Mouse (Mus musculus) layer of hippocampus, adult 9-11 months (tissue): ENCODE results near the gene Gys2.
A peak's percentile ranks its signal among the peaks of the same experiment; 100 is the strongest.

Source experiments
- DNase-seq: peaks from one replicate; pipeline ENCODE4 v3.0.0; 2022

Gys2 gene

GRCm38 (mm10) chr6:142455314-142455996 is 17.5 kb downstream of the Gys2 start:
- DNase-seq, result peak; percentile 19

DNA sequence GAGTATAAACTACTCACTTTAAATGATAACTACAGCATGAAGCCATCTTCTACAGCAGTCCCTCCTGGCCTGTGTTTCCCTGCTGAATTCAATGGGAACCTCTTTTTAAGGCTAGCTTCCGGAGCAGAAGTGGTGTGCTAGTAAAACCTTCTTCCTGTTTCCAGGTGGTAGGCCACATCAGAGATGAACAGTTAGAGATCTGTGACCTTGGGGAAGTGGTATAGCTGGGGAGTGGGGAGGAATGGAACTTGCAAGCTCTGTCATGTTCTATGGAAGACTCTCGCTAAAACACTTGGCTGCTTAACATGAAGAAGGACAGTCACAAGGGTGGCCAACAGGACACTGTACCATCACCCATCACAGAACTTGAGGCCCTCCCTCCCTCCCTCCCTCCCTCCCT is 19.6 kb downstream of the Gys2 start:
- no peak for DNase-seq

DNA sequence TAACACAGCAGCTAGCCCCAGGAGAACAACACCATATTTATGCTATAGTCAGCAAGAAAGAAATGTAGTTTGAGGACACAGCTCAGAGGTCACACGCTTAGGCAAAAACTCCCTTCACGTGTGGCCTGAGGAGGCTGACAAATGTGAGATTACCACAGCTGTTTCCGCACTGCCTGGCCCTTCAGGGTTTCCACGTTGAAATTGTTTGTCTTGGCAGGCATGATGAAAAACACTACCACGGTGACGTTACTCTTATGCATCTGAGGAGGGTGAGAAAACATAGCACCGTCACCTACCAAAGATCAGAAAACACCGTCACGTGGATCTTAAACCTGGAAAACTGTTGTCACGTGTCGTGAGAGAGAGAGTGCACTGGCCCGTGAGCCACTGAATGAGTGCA is 21.5 kb downstream of the Gys2 start:
- DNase-seq, result no peak

DNA sequence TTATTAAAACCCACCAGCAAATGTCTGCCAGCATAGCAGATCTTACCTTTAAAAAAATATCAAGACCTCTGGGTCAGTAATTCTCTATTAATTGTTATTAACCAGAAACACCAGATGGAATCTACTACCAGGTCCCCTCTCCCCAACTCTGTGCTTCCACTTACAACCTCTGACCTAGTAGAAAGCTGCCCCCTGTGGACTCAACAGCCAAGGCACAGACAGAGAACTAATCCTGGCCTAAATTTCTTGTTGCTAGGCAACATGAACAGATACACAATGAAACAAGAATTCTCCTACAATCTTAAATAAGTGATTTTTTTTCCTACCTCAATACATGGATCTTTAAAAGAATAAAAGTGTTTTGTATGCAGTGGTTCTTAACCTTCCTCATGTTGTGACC is 43.8 kb downstream of the Gys2 start:
- DNase-seq, result no peak

DNA sequence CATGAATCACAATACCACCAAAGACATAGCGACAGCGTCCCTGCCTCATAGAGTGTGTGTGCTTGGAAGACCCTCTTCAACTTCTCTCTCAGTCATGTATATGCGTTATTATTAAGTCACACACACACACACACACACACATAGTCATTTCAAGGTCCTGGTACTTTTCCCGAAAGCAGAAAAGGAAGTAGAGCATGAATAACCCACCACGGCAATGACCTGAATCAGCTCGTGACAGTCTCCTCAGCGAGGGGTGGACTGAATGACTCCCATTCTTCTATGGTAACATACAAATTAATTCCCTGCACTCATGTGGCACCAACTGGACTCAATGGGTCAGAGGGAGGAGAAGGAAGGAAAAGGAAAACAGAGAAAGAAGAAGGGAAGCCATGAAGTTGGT is 47.9 kb downstream of the Gys2 start:
- DNase-seq, result no peak

GRCm38 (mm10) chr6:142414597-142414996 is 58.3 kb downstream of the Gys2 start:
- DNase-seq, result no peak

DNA sequence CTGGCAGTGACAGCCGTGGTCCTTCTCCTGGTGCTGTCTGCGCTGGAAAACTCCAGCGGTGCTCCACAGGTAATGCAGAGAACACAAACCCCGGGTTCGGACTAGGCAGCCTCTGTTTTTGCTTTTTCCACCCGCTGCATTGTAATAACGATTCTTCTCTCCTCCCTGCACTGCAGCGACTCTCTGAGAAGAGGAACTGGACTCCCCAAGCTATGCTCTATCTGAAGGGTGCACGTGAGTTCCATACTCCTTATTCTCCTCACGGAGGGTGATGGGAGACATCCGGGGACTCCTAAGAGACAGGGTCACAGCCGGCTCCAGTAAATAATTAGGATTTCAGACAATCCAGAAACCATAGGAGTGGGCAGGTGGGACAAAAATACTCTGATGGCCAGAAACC is 59.1 kb downstream of the Gys2 start:
- no peak for DNase-seq

- DNase-seq, result no peak
Measured at GRCm38 (mm10) chr6:142412906-142413491, 59.9 kb downstream of the Gys2 start, which contains the start of gene Spx. Spx (plus strand) TSS chr6:142413441.

- no peak for DNase-seq
Measured at GRCm38 (mm10) chr6:142411140-142411539, 61.8 kb downstream of the Gys2 start.

GRCm38 (mm10) chr6:142395756-142396155 is 77.2 kb downstream of the Gys2 start:
- DNase-seq, result no peak

- peak; percentile 62 for DNase-seq
Measured at GRCm38 (mm10) chr6:142394669-142395068, 78.2 kb downstream of the Gys2 start.

DNA sequence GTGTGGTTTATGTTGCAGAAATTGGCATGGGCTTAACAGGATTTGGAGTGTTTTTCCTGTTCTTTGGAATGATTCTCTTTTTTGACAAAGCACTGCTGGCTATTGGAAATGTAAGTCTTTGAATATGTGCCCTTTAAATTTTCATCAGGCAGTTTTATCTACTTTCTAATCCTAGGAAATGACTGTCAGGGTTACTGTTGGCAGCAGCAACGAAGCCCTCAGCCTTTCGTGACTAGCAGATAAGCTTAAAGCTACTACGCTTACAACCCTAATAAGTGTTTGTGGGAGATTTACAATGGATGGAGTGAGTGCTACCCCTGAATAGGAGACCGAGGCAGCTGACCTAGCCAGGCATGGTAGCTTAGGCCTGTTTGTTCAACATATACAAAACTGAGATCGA is 80.6 kb downstream of the Gys2 start:
- DNase-seq, result no peak

DNA sequence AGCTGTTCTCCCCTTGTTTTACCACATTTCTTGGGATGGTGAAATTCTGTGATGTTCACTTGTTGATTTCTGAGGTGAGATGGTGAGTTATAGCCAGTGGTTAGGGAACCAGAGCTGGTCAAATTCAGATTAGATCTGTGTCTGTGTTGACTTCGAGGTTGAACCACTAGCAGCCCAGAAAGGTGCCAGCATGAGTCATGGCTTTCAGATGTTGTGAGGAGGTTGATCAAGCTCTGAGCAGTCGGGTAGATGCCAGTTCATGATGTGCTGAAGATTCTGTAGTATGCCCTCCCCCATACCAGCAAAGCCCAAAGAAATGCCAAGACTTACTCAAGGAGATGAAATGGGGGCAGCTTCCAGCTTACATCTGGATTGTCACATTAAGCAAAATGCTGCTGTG is 83.8 kb downstream of the Gys2 start:
- DNase-seq, result no peak

- no peak for DNase-seq
Measured at GRCm38 (mm10) chr6:142387755-142388271, 85.1 kb downstream of the Gys2 start.

- DNase-seq, result peak; percentile 98
Measured at GRCm38 (mm10) chr6:142387011-142387754, 85.7 kb downstream of the Gys2 start, which contains the start of the genes Recql and Golt1b. Recql (minus strand) TSS chr6:142387087. Golt1b (plus strand) TSS chr6:142387221.

DNA sequence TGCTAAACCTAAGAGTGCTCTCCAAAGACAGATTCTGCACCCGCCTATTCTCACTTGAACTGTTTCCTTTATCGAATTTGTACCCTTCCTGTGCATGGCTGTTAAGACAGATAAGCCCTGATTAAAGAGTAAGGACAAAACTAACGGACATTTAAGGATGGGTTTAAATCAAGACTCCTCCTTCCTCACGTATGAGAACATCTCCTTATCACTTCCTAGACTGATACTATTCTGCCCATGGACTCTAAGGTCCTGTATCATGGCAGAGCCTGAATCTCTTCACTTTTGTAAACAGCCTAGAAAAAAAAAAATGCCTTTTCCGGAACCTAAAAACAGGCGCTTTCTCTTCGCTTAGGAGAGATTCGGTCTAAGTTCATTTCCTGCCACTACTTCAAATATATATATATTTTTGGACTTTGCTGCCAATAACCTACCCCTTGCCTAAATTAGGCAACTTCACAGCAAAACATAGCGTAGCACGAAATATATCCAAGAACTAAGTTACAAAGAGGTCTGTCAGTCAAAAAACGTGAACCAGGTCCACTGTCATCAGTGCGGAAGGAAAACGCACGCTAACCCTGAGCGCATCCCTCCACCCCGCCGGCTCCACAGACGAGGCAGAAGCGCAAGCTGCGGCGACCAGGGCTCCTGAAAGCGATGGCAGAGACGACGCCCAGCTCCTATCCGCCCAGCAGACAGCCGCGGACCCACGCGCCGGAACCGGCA is 86.5 kb downstream of the Gys2 start:
- no peak for DNase-seq

DNA sequence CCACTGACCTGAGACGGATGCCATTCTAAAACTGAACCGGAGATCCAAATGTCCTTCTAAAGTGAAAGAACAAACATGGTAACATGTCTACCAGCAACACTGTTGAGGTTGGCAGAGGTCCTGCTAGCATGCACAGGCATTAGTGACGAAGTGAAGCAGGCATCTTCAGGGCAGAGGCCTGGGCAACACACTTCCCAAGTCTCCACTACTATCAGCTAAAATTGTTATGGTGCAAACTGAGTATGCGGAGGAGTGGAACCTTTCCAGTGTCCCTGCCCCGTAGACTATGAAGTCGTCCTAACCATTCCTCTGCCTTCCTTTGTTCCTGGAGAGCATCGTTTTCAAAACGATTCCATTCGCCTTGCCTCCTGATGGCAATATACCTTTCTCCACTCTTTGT is 88.4 kb downstream of the Gys2 start:
- no peak for DNase-seq

DNA sequence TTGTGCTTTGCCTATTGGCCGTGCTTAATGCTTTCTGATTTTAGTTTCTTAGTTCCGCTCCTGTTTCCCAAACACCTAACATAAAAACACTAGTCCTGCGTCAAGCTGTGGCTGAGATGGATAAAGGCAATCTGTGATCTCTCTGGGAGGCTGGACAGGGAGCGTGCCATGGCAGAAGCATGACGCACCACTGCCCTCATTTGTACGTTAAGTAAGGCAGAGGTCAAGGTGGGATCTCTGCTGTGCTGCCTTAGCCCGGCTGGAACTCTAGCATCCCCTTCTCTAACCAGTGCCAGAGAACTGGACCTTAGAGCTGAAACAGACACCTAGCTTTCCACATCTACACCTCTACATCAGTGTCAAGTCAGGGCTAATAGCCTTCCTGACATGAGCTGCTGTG is 91.3 kb downstream of the Gys2 start:
- no peak for DNase-seq

DNA sequence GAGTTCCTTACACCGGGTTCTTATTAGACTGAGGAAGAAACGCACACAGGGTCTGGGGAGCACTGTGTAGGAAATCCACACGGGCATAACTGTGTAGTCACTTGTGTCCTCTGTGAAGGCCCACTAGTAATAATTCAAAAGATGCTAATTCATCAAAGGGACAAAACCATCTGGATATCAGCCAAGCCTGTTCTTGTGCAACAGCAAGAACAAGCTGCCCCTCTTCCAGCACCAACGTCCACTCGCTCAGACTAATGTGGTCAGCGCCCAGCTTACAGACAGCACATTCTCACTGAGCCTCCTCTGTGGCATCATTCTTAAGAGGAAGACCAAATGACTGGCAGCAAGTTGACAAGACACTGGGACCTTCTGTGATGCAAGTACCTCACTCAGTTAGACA is 92.9 kb downstream of the Gys2 start:
- no peak for DNase-seq

GRCm38 (mm10) chr6:142378576-142379330 is 94.2 kb downstream of the Gys2 start:
- DNase-seq, result no peak

- no peak for DNase-seq
Measured at GRCm38 (mm10) chr6:142377081-142377480, 95.8 kb downstream of the Gys2 start.
